Comparison of ENCODE assay signal across 22 mouse cellular contexts in the genomic region with DNA sequence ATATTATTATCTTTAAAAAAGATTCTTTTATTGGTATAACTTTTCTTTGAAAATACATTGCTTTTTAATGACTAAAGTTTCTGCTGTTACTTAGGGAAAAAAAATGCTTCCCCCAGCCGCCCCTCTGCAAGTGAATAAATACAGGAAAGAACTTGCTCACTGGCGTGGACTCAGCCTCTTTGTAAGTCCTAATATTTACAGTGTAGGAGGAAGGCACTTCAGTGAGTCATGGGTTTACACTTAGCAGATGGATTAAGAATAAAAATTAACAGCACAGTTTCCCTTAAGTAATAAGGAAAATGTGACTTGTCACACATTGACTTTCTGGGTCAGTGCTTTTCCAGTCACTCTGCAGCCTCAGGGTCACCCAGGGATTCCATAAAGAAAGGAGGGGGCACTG.
DNase-seq lines count a peak whose midpoint lies in the region; ATAC-seq and TF ChIP-seq lines count a peak whose summit lies in the region.
"Had no signal": no experiment of that assay in that cellular context is flagged by ENCODE, and none has a peak within 500 bp of the region (broad histone marks: within the 10 kb centered on the region; RNA-seq: fewer than 3 reads in every experiment).

No protein-coding gene starts in this region.

- H3K27me3 ChIP-seq in lung, embryonic 14.5 days (ENCODE audit: insufficient read depth, low read length), result no peaks in the 10 kb centered on the region
- no peaks in the 10 kb centered on the region for H3K27me3 ChIP-seq in embryonic facial prominence, embryonic 15.5 days
- H3K27me3 ChIP-seq in lung, embryonic 16.5 days (ENCODE audit: control insufficient read depth, insufficient read depth, low read depth, low read length), result no peaks in the 10 kb centered on the region
- no peaks in the 10 kb centered on the region for H3K27me3 ChIP-seq in stomach, embryonic 16.5 days (ENCODE audit: control insufficient read depth, insufficient read depth, low read length)
- H3K27me3 ChIP-seq in midbrain, embryonic 13.5 days, result no peaks in the 10 kb centered on the region
- no peaks in the 10 kb centered on the region for H3K27me3 ChIP-seq in hindbrain, embryonic 11.5 days (ENCODE audit: control insufficient read depth, insufficient read depth, low read length)
- H3K27me3 ChIP-seq: limb, embryonic 12.5 days; liver, embryonic 15.5 days; midbrain, embryonic 12.5 days; neural tube, embryonic 13.5 days had no signal

- no peak for TF ChIP-seq CTCF in lung, embryonic 14.5 days (IDR thresholded peaks at IDR 0.05; ENCODE audit: low read depth)

- peak; percentile 47 for ATAC-seq in lung, embryonic 14.5 days (ENCODE audit: insufficient read depth)
- no peak for ATAC-seq in embryonic facial prominence, embryonic 15.5 days (ENCODE audit: insufficient number of reproducible peaks, low FRiP score, low TSS enrichment, low read depth)
- ATAC-seq in lung, embryonic 16.5 days (ENCODE audit: low read depth), result peak; percentile 67
- ATAC-seq in stomach, embryonic 16.5 days (ENCODE audit: insufficient read depth, low FRiP score), result peak; percentile 88
- no peak for ATAC-seq in midbrain, embryonic 13.5 days
- no peak for ATAC-seq in hindbrain, embryonic 11.5 days (ENCODE audit: low FRiP score)
- ATAC-seq: forebrain, embryonic 16.5 days; hindbrain, embryonic 16.5 days had no signal

- no peak overlapping the region for H3K9ac ChIP-seq in lung, embryonic 14.5 days
- no peak overlapping the region for H3K9ac ChIP-seq in embryonic facial prominence, embryonic 15.5 days
- no peak overlapping the region for H3K9ac ChIP-seq in lung, embryonic 16.5 days (ENCODE audit: low read length)
- no peak overlapping the region for H3K9ac ChIP-seq in stomach, embryonic 16.5 days (ENCODE audit: low read length)
- H3K9ac ChIP-seq in midbrain, embryonic 13.5 days (replicated peaks), result no peak overlapping the region
- no peak overlapping the region for H3K9ac ChIP-seq in hindbrain, embryonic 11.5 days (ENCODE audit: low read depth, low read length)
- H3K9ac ChIP-seq: limb, embryonic 12.5 days; liver, embryonic 15.5 days; midbrain, embryonic 12.5 days; neural tube, embryonic 13.5 days had no signal

- peak; percentile 54 for DNase-seq in lung, embryonic 14.5 days
- DNase-seq in lung, postnatal 14 days, result no peak
- DNase-seq in hindbrain, embryonic 11.5 days (ENCODE audit: low spot score), result no peak
- DNase-seq: adrenal gland, adult 2 months; cerebellum, adult 9-10 months; gastrocnemius, postnatal 36 days; heart, postnatal 36 days; kidney, adult 2 months; kidney, postnatal 10 days; spleen, adult 18-20 months; thymus, postnatal 14 days had no signal

- H3K4me3 ChIP-seq in lung, embryonic 14.5 days (ENCODE audit: low read depth, low read length), result no peak overlapping the region
- H3K4me3 ChIP-seq in embryonic facial prominence, embryonic 15.5 days (replicated peaks), result no peak overlapping the region
- H3K4me3 ChIP-seq in lung, embryonic 16.5 days (ENCODE audit: low read length), result no peak overlapping the region
- no peak overlapping the region for H3K4me3 ChIP-seq in stomach, embryonic 16.5 days (replicated peaks; ENCODE audit: low read length)
- H3K4me3 ChIP-seq in midbrain, embryonic 13.5 days (replicated peaks), result no peak overlapping the region
- no peak overlapping the region for H3K4me3 ChIP-seq in hindbrain, embryonic 11.5 days (ENCODE audit: low read depth, low read length)
- H3K4me3 ChIP-seq: limb, embryonic 12.5 days; liver, embryonic 15.5 days; midbrain, embryonic 12.5 days; neural tube, embryonic 13.5 days had no signal

- H3K9me3 ChIP-seq in lung, embryonic 14.5 days (ENCODE audit: low read depth, low read length), result no peaks in the 10 kb centered on the region
- H3K9me3 ChIP-seq in embryonic facial prominence, embryonic 15.5 days (replicated peaks), result no peaks in the 10 kb centered on the region
- no peaks in the 10 kb centered on the region for H3K9me3 ChIP-seq in lung, embryonic 16.5 days (ENCODE audit: control insufficient read depth, low read length)
- H3K9me3 ChIP-seq in stomach, embryonic 16.5 days (replicated peaks; ENCODE audit: control insufficient read depth, low read length), result no peaks in the 10 kb centered on the region
- no peaks in the 10 kb centered on the region for H3K9me3 ChIP-seq in midbrain, embryonic 13.5 days
- no peaks in the 10 kb centered on the region for H3K9me3 ChIP-seq in hindbrain, embryonic 11.5 days (ENCODE audit: control insufficient read depth, low read length)
- H3K9me3 ChIP-seq: limb, embryonic 12.5 days; liver, embryonic 15.5 days; midbrain, embryonic 12.5 days; neural tube, embryonic 13.5 days had no signal

- peaks cover 10% of the 10 kb centered on the region for H3K4me1 ChIP-seq in lung, embryonic 14.5 days (ENCODE audit: insufficient read depth)
- H3K4me1 ChIP-seq in embryonic facial prominence, embryonic 15.5 days, result peaks cover 36% of the 10 kb centered on the region
- peaks cover 25% of the 10 kb centered on the region for H3K4me1 ChIP-seq in lung, embryonic 16.5 days (replicated peaks; ENCODE audit: control insufficient read depth, insufficient read depth, low read length)
- peaks cover 17% of the 10 kb centered on the region for H3K4me1 ChIP-seq in stomach, embryonic 16.5 days (ENCODE audit: control insufficient read depth, insufficient read depth, low read length)
- no peaks in the 10 kb centered on the region for H3K4me1 ChIP-seq in midbrain, embryonic 13.5 days (replicated peaks)
- no peaks in the 10 kb centered on the region for H3K4me1 ChIP-seq in hindbrain, embryonic 11.5 days (replicated peaks; ENCODE audit: control insufficient read depth, insufficient read depth, low read length)
- H3K4me1 ChIP-seq: liver, embryonic 15.5 days; midbrain, embryonic 12.5 days; neural tube, embryonic 13.5 days had no signal

- WGBS in lung, embryonic 14.5 days, result 31% methylated on average over 2 of the region's 2 CpGs
- 23% methylated on average over 2 of the region's 2 CpGs for WGBS in embryonic facial prominence, embryonic 15.5 days
- WGBS in lung, embryonic 16.5 days, result 30% methylated on average over 2 of the region's 2 CpGs
- WGBS in stomach, embryonic 16.5 days, result 24% methylated on average over 2 of the region's 2 CpGs
- WGBS in midbrain, embryonic 13.5 days, result 70% methylated on average over 2 of the region's 2 CpGs
- WGBS in hindbrain, embryonic 11.5 days, result 62% methylated on average over 2 of the region's 2 CpGs

- H3K27ac ChIP-seq in lung, embryonic 14.5 days (ENCODE audit: low read depth), result peak overlapping the region; percentile 73
- H3K27ac ChIP-seq in embryonic facial prominence, embryonic 15.5 days (replicated peaks), result 0 out of 2 replicates have a peak overlapping the region, but pooled peaks have one; percentile 8
- peak overlapping the region; percentile 55 for H3K27ac ChIP-seq in lung, embryonic 16.5 days (ENCODE audit: low read length)
- peak overlapping the region; percentile 76 for H3K27ac ChIP-seq in stomach, embryonic 16.5 days (ENCODE audit: low read length)
- H3K27ac ChIP-seq in midbrain, embryonic 13.5 days, result no peak overlapping the region
- H3K27ac ChIP-seq in hindbrain, embryonic 11.5 days (ENCODE audit: low read depth, low read length), result no peak overlapping the region
- H3K27ac ChIP-seq: liver, embryonic 15.5 days; midbrain, embryonic 12.5 days; neural tube, embryonic 13.5 days had no signal

- H3K4me2 ChIP-seq in lung, embryonic 14.5 days, result no peak overlapping the region
- no peak overlapping the region for H3K4me2 ChIP-seq in embryonic facial prominence, embryonic 15.5 days (replicated peaks)
- H3K4me2 ChIP-seq in lung, embryonic 16.5 days (ENCODE audit: low read depth, low read length), result no peak overlapping the region
- no peak overlapping the region for H3K4me2 ChIP-seq in stomach, embryonic 16.5 days (ENCODE audit: low read depth, low read length)
- no peak overlapping the region for H3K4me2 ChIP-seq in midbrain, embryonic 13.5 days (replicated peaks)
- H3K4me2 ChIP-seq in hindbrain, embryonic 11.5 days (replicated peaks; ENCODE audit: low read depth, low read length), result no peak overlapping the region
- H3K4me2 ChIP-seq: heart, embryonic 11.5 days; limb, embryonic 12.5 days; liver, embryonic 15.5 days; midbrain, embryonic 12.5 days; neural tube, embryonic 13.5 days had no signal

- H3K36me3 ChIP-seq in lung, embryonic 14.5 days (ENCODE audit: insufficient read depth), result no peaks in the 10 kb centered on the region
- 0 out of 2 replicates have a peak, but pooled peaks cover 5% of the 10 kb centered on the region for H3K36me3 ChIP-seq in embryonic facial prominence, embryonic 15.5 days
- no peaks in the 10 kb centered on the region for H3K36me3 ChIP-seq in lung, embryonic 16.5 days (ENCODE audit: control insufficient read depth, insufficient read depth, low read length)
- H3K36me3 ChIP-seq in stomach, embryonic 16.5 days (ENCODE audit: control insufficient read depth, insufficient read depth, low read length), result no peaks in the 10 kb centered on the region
- no peaks in the 10 kb centered on the region for H3K36me3 ChIP-seq in midbrain, embryonic 13.5 days
- H3K36me3 ChIP-seq in hindbrain, embryonic 11.5 days (ENCODE audit: control insufficient read depth, insufficient read depth, low read length), result no peaks in the 10 kb centered on the region
- H3K36me3 ChIP-seq: limb, embryonic 12.5 days; liver, embryonic 15.5 days; midbrain, embryonic 12.5 days; neural tube, embryonic 13.5 days had no signal

Comparison
In these comparisons a context has a peak if more than half of its experiments do, and no peak if none do; other contexts are left out.
1. ATAC-seq: peak in lung, embryonic 14.5 days (single experiment), lung, embryonic 16.5 days (single experiment) and stomach, embryonic 16.5 days (single experiment); none in embryonic facial prominence, embryonic 15.5 days (single experiment), midbrain, embryonic 13.5 days (single experiment) and hindbrain, embryonic 11.5 days (single experiment).
2. H3K27ac ChIP-seq: peak in lung, embryonic 14.5 days (single experiment), embryonic facial prominence, embryonic 15.5 days (single experiment), lung, embryonic 16.5 days (single experiment) and stomach, embryonic 16.5 days (single experiment); none in midbrain, embryonic 13.5 days (single experiment) and hindbrain, embryonic 11.5 days (single experiment).